Mouse (Mus musculus): ENCODE data around the gene Dbp.
"Not testable (repeated sequence)": the region's sequence is repeated elsewhere in the genome, so short reads cannot be mapped to it uniquely, and the experiment has no call there.

The Dbp gene

GRCm38 (mm10) chr7:45704730-45705442, at the start of gene Dbp:
Gene Dbp, plus strand, starts transcription at chr7:45705088.
- DNase-seq (ENCODE audit: low read depth, low spot score) = no peak

- DNase-seq (ENCODE audit: low read depth, low spot score) = no peak
Observed at GRCm38 (mm10) chr7:45660746-45661478, 44.0 kb upstream of the Dbp start.

DNA sequence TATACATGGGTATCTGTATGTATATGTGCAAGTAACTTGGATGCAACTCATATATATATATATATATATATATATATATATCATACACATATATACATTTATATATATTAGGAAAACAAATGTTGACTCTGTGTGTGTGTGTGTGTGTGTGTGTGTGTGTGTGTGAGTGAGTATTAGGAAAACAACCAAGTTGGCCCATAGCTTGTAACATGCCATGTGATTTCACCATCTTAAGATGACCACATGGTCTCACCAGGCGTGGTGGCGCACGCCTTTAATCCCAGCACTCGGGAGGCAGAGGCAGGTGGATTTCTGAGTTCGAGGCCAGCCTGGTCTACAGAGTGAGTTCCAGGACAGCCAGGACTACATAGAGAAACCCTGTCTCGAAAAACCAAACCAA, 43.2 kb upstream of the Dbp start:
- DNase-seq (ENCODE audit: low read depth, low spot score) = not testable (repeated sequence)

DNA sequence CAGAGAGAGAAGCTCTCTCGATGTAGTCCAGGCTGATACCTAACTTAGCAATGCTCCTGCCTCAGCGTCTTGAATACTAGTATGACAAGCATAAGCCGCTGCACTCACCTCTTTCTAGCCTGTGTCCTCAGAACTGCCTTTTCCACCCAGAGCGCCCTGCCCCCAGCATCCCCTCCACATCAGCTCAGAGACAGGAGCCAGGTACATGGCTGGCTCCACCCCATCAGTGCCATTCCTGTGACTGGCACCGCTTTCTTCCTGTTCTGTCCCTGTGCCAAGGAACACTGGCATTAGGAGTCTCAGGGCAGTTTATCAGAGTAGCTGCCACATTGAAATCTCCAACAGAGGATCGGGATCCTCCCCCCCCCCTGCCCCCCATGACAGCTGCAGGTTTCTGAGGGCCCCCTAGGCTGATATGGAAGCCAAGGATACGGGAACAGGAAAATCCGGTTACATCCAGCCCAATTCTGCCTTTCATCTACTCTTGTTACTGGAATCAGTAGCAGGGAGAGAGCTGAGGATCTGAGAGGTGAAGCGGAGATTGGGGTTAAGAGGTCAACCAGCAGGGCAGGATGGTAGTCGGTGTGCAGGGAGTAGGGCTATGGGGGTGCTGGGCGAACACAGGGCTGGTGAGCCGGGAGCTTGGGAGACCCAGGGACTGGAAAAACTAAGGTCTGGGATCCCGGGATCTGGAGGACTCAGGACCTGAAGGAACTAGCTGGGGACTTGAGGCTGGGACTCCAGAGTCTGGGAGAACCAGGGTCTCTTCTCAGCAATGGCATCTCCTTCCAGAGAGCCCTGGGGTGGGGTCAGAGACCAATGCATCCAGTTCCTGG, 39.4 kb upstream of the Dbp start:
- DNase-seq (ENCODE audit: low read depth, low spot score) = no peak

DNA sequence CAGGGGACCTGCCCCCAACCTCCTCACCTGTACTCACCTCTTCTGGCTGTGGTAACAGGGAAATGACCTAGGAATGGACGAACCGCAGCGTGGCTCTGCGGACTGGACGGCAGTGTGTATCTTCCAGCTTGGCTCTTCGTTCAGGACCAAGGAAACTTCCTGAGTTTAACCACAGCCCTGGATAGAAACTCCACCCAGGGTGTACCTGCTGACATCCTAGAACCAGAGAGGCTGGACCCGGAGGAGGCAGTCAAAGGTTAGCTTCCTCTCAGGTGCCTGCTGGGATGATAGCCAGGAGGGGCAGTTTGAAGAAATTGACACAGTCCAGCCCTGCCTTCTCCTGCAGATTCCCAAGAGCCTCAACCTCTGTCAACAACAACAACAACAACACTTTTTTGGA, 38.7 kb upstream of the Dbp start, which contains the start of gene Fut2:
Fut2 (minus strand) TSS at position 234 of the 400 bp plus-strand sequence.
- no peak for DNase-seq (ENCODE audit: low read depth, low spot score)

DNA sequence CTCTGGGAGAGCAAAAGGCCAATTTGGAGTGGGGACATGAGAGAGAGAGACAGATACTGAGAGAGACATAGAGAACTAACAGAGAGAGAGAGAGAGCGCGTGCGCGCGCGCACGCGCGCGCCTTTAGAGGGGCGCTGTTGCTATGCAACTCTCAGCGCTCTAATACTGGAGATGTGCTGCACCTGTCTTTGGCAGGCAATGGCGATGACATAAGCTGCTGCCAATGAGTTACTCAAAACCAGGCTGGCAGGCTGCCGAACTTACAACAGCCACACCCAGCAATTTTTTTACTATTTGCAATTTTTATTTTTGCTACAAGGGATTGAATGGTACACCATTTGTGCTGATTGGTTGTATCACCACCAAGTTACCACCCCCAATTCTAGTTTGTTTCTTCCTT, 37.1 kb upstream of the Dbp start:
- DNase-seq (ENCODE audit: low read depth, low spot score) = no peak

GRCm38 (mm10) chr7:45668921-45669320, 36.0 kb upstream of the Dbp start:
- no peak for DNase-seq (ENCODE audit: low read depth, low spot score)

- DNase-seq (ENCODE audit: low read depth, low spot score) = no peak
Observed at GRCm38 (mm10) chr7:45677627-45678295, 27.1 kb upstream of the Dbp start.

- DNase-seq (ENCODE audit: low read depth, low spot score) = no peak
Observed at GRCm38 (mm10) chr7:45678513-45678912, 26.4 kb upstream of the Dbp start.

- DNase-seq (ENCODE audit: low read depth, low spot score) = no peak
Observed at GRCm38 (mm10) chr7:45679966-45680621, 24.8 kb upstream of the Dbp start.

- DNase-seq (ENCODE audit: low read depth, low spot score) = no peak
Observed at GRCm38 (mm10) chr7:45681046-45681736, 23.7 kb upstream of the Dbp start.

GRCm38 (mm10) chr7:45682144-45683126, 22.5 kb upstream of the Dbp start:
- DNase-seq (ENCODE audit: low read depth, low spot score) = no peak

- no peak for DNase-seq (ENCODE audit: low read depth, low spot score)
Observed at GRCm38 (mm10) chr7:45683396-45684050, 21.4 kb upstream of the Dbp start, which contains the start of gene Ntn5. Gene Ntn5, plus strand, starts transcription at chr7:45684022.

- DNase-seq (ENCODE audit: low read depth, low spot score) = no peak
Observed at GRCm38 (mm10) chr7:45685811-45686210, 19.1 kb upstream of the Dbp start.

- no peak for DNase-seq (ENCODE audit: low read depth, low spot score)
Observed at GRCm38 (mm10) chr7:45686841-45687240, 18.0 kb upstream of the Dbp start.

DNA sequence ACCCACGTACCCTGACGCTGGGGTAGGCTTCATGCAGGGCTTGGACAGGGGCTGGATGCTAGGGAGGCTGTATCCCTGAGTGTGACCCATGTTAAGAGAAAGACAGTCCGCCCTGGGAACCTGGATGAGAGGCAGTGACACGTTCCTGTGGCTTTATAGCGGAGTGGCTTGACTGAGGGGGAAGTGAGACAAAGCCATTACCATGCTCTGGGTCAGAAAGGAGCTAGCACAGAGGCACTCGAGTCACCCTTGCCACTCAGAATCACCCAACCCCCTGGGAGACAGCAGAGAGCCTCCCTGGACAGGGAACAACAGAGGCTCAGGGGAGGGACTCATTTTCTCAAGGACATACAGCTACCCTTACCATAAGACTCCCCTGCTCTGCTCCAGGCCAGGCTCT, 15.8 kb upstream of the Dbp start:
- DNase-seq (ENCODE audit: low read depth, low spot score) = no peak

- no peak for DNase-seq (ENCODE audit: low read depth, low spot score)
Observed at GRCm38 (mm10) chr7:45689800-45690199, 15.1 kb upstream of the Dbp start.

DNA sequence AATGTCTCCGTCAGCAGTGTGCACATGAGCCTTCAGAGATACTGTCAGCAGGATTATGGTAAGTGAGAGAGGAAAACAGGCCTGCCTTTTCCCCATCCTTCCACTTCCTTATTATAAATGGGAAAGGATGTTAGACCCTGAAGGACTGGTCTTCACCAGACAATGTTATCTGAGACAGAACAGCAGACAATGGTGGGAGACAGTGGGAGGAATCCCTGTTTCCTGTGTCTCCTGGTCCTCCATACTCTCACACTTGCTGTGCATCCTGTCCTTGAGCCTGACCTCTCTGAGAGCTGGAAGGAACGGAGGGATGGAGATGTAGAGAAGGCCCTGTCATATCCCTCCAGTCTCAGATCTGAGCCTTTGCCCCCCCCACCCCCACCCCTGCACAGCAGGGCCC, 12.5 kb upstream of the Dbp start:
- no peak for DNase-seq (ENCODE audit: low read depth, low spot score)
